ENCODE assay signal across 9 mouse cellular contexts in the genomic region with DNA sequence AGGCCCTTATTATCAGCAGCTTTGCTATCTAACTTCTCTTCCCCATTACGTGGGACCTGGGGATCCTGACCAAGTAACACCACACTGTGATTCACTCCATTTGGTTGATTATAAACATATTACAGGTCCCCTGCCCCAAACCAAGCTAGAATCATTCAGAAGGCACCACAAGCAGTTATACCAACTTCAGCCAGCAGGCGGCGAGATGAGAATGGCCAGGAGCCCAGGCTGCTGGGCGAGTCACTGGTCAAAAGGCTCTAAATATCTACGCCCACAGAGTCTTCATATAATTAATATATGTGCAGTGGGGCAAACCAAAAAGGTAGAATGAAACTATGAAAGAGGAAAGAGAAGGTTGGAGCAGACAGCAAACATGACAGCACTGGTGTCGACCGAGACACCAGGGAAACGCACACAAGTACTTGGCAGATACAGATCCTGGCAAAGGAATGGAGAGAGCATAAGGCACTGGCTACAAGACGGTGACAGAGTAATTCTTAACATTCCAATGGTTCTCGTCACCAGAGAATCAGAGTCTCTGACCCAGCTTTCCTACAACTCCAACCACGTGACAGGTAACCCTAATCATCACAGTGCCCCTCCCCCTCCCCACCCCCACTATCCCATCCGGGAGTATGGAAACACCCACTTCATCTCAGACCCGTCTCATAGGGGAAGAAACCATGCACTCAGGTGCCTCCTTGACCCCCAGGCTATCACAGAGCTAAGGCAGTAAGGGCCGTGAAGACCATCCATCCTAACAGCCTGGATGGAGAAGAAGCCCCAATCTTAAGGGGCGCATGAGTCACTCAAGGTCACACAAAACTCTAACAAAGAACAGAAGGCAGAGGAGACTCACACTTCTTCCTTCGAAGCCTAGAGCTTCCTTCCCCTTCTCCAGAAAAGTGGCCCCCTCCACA.
A peak's percentile ranks its signal among the peaks of the same experiment; 100 is the strongest.
DNase-seq lines count a peak whose midpoint lies in the region; ATAC-seq and TF ChIP-seq lines count a peak whose summit lies in the region.
"Had no signal": no experiment of that assay in that cellular context is flagged by ENCODE, and none has a peak within 500 bp of the region (broad histone marks: within the 10 kb centered on the region; RNA-seq: fewer than 3 reads in every experiment).

No protein-coding gene starts in this region.

- TF ChIP-seq POLR2A in ES-Bruce4 (IDR thresholded peaks at IDR 0.05; ENCODE audit: insufficient read depth, low read length) = no peak

- 37% methylated on average over 16 of the region's 16 CpGs for WGBS in forebrain, embryonic 13.5 days
- WGBS in heart, embryonic 16.5 days = 16% methylated on average over 16 of the region's 16 CpGs
- WGBS in lung, embryonic 15.5 days = 22% methylated on average over 16 of the region's 16 CpGs

- no peaks in the 10 kb centered on the region for H3K9me3 ChIP-seq in ES-Bruce4 (replicated peaks; ENCODE audit: control insufficient read depth, insufficient read depth, low read length, poor library complexity, severe bottlenecking)
- no peaks in the 10 kb centered on the region for H3K9me3 ChIP-seq in forebrain, embryonic 13.5 days (replicated peaks)
- no peaks in the 10 kb centered on the region for H3K9me3 ChIP-seq in heart, embryonic 16.5 days (replicated peaks; ENCODE audit: control insufficient read depth, low read length)
- H3K9me3 ChIP-seq in lung, embryonic 15.5 days = no peaks in the 10 kb centered on the region

- H3K4me3 ChIP-seq in ES-Bruce4 (ENCODE audit: low read depth, low read length) = no peak overlapping the region
- H3K4me3 ChIP-seq in forebrain, embryonic 13.5 days = peak overlapping the region; percentile 54
- peak overlapping the region; percentile 70 for H3K4me3 ChIP-seq in heart, embryonic 16.5 days (ENCODE audit: low read length)
- peak overlapping the region; percentile 55; the same call in 1 of the 2 replicates for H3K4me3 ChIP-seq in lung, embryonic 15.5 days

- no peak overlapping the region for H3K27ac ChIP-seq in ES-Bruce4 (ENCODE audit: insufficient read depth, low read length)
- no peak overlapping the region for H3K27ac ChIP-seq in forebrain, embryonic 13.5 days
- peak overlapping the region; percentile 56 for H3K27ac ChIP-seq in heart, embryonic 16.5 days (ENCODE audit: low read length)
- H3K27ac ChIP-seq in lung, embryonic 15.5 days = 0 out of 2 replicates have a peak overlapping the region, but pooled peaks have one; percentile 24
- H3K27ac ChIP-seq: macrophage had no signal

- peaks cover 5% of the 10 kb centered on the region for H3K4me1 ChIP-seq in ES-Bruce4 (ENCODE audit: control insufficient read depth, insufficient read depth, low read length)
- H3K4me1 ChIP-seq in forebrain, embryonic 13.5 days = peaks cover 46% of the 10 kb centered on the region
- H3K4me1 ChIP-seq in heart, embryonic 16.5 days (ENCODE audit: control insufficient read depth, insufficient read depth, low read length) = peaks cover 70% of the 10 kb centered on the region
- H3K4me1 ChIP-seq in lung, embryonic 15.5 days = peaks cover 40% of the 10 kb centered on the region

- peak overlapping the region; percentile 98 for H3K4me2 ChIP-seq in forebrain, embryonic 13.5 days
- H3K4me2 ChIP-seq in heart, embryonic 16.5 days (ENCODE audit: low read depth, low read length) = peak overlapping the region; percentile 95
- peak overlapping the region; percentile 95 for H3K4me2 ChIP-seq in lung, embryonic 15.5 days

- ATAC-seq in forebrain, embryonic 13.5 days = no peak; the same call in 1 of the 2 replicates
- ATAC-seq in heart, embryonic 16.5 days (replicated peaks; ENCODE audit: extremely low read depth, insufficient read depth, low FRiP score) = no peak
- no peak for ATAC-seq in lung, embryonic 15.5 days (ENCODE audit: borderline replicate concordance, extremely low read depth, low FRiP score, low TSS enrichment)

- TF ChIP-seq CTCF in ES-Bruce4 (IDR thresholded peaks at IDR 0.05; ENCODE audit: low read depth, low read length) = peak; percentile 77

- no peaks in the 10 kb centered on the region for H3K27me3 ChIP-seq in ES-Bruce4 (ENCODE audit: control insufficient read depth, insufficient read depth, low read length, poor library complexity, severe bottlenecking)
- peaks cover 52% of the 10 kb centered on the region for H3K27me3 ChIP-seq in forebrain, embryonic 13.5 days
- H3K27me3 ChIP-seq in heart, embryonic 16.5 days (ENCODE audit: control insufficient read depth, insufficient read depth, low read length) = no peaks in the 10 kb centered on the region
- H3K27me3 ChIP-seq in lung, embryonic 15.5 days = peaks cover 6% of the 10 kb centered on the region; the same call in 1 of the 2 replicates

- no peak for TF ChIP-seq EP300 in ES-Bruce4 (IDR thresholded peaks at IDR 0.05; ENCODE audit: insufficient read depth, low read depth, low read length)

- H3K36me3 ChIP-seq in ES-Bruce4 (ENCODE audit: control insufficient read depth, insufficient read depth, low read length, poor library complexity, severe bottlenecking) = no peaks in the 10 kb centered on the region
- H3K36me3 ChIP-seq in forebrain, embryonic 13.5 days (ENCODE audit: poor library complexity, severe bottlenecking) = no peaks in the 10 kb centered on the region
- no peaks in the 10 kb centered on the region for H3K36me3 ChIP-seq in heart, embryonic 16.5 days (ENCODE audit: control insufficient read depth, insufficient read depth)
- H3K36me3 ChIP-seq in lung, embryonic 15.5 days = no peaks in the 10 kb centered on the region

- no peak overlapping the region for H3K9ac ChIP-seq in ES-Bruce4 (ENCODE audit: low read depth, poor library complexity, severe bottlenecking)
- H3K9ac ChIP-seq in forebrain, embryonic 13.5 days = no peak overlapping the region
- peak overlapping the region; percentile 91 for H3K9ac ChIP-seq in heart, embryonic 16.5 days (ENCODE audit: low read length)
- H3K9ac ChIP-seq in lung, embryonic 15.5 days = no peak overlapping the region; the same call in 1 of the 2 replicates

- DNase-seq in c-Kit-negative CD71-positive TER-119-positive erythroid progenitor cells, embryonic 14.5 days (ENCODE audit: low read depth, low spot score) = peak; percentile 12
- peak; percentile 73 to 94 for DNase-seq in kidney, postnatal 36 days
- peak; percentile 91 for DNase-seq in ovary, postnatal 14 days (ENCODE audit: low spot score)
- DNase-seq in thymus, postnatal 36 days = peak; percentile 55 to 72

Comparison
In these comparisons a context has a peak if more than half of its experiments do, and no peak if none do; other contexts are left out.
1. H3K27ac ChIP-seq: peak in heart, embryonic 16.5 days (single experiment) and lung, embryonic 15.5 days (single experiment); none in ES-Bruce4 (single experiment) and forebrain, embryonic 13.5 days (single experiment).
2. DNase-seq: peak in every context shown above with its lines; median percentile 91 in ovary, postnatal 14 days; 84 in kidney, postnatal 36 days; 64 in thymus, postnatal 36 days; 12 in c-Kit-negative CD71-positive TER-119-positive erythroid progenitor cells, embryonic 14.5 days.
3. Peak in every context shown above with its lines, with median percentiles within 50 percentile points of each other: H3K4me2 ChIP-seq.